Mouse (Mus musculus) liver, postnatal 0 days (tissue): Measurements from ENCODE around the gene Iqcg. TPM values are rescaled to one million over a fixed set of nuclear protein-coding genes. Genes with fewer than 3 reads are reported as not detected.
A peak's percentile ranks its signal among the peaks of the same experiment; 100 is the strongest.

Source experiments
- ATAC-seq: fragments of 200-750 bp; cut with Nextera tagmentation; 2 replicates; pipeline ENCODE4 v1.8.0; 2017; ENCODE audit warnings: mild to moderate bottlenecking, moderate library complexity
- DNase-seq: peaks from one replicate; pipeline ENCODE4 v3.0.0-alpha.2; 2016
- H3K27ac ChIP-seq: fragments of 300-500 bp; sonication (generic); 2 replicates; pipeline ENCODE4 v1.5.1; 2014; ENCODE audit warnings: antibody characterized with exemption, moderate library complexity, mild to moderate bottlenecking, low read depth
- H3K27me3 ChIP-seq: fragments of 300-500 bp; sonication (generic); 2 replicates; pipeline ENCODE4 v1.6.1; 2014; ENCODE audit warnings: low read length, control low read depth, mixed read lengths; ENCODE audit not compliant: insufficient read depth
- H3K36me3 ChIP-seq: fragments of 300-500 bp; sonication (generic); replicated peaks from 2 replicates; pipeline ENCODE4 v1.6.1; 2014; ENCODE audit warnings: mild to moderate bottlenecking, control low read depth, low read length, moderate library complexity, mixed read lengths; ENCODE audit not compliant: insufficient read depth
- H3K4me1 ChIP-seq: fragments of 300-500 bp; sonication (generic); 2 replicates; pipeline ENCODE4 v1.6.1; 2014; ENCODE audit warnings: antibody characterized with exemption, mild to moderate bottlenecking, control low read depth; ENCODE audit not compliant: insufficient read depth
- H3K4me2 ChIP-seq: fragments of 300-500 bp; sonication (generic); 2 replicates; pipeline ENCODE4 v1.6.1; 2014; ENCODE audit warnings: low read depth, mild to moderate bottlenecking, low read length, moderate library complexity, mixed read lengths
- H3K4me3 ChIP-seq: fragments of 300-500 bp; sonication (generic); 2 replicates; pipeline ENCODE4 v1.5.1; 2014; ENCODE audit warnings: low read depth, low read length
- H3K9ac ChIP-seq: fragments of 300-500 bp; sonication (generic); replicated peaks from 2 replicates; pipeline ENCODE4 v1.6.1; 2014; ENCODE audit warnings: mild to moderate bottlenecking, moderate library complexity
- H3K9me3 ChIP-seq: fragments of 300-500 bp; sonication (generic); 2 replicates; pipeline ENCODE4 v1.6.1; 2016; ENCODE audit warnings: mild to moderate bottlenecking, control low read depth, low read length, mixed read lengths
- CTCF ChIP-seq: sonication (generic); IDR thresholded peaks from 2 replicates; pipeline ENCODE4 v1.5.1; 2016; ENCODE audit warnings: antibody characterized with exemption, low read depth
- EP300 ChIP-seq: IDR thresholded peaks from 2 replicates; pipeline ENCODE4 v1.6.1; 2016; ENCODE audit warnings: antibody characterized with exemption, low read depth, mild to moderate bottlenecking
- WGBS: fragments of 180-500 bp; shearing (Covaris S2); extraction: QIAGEN DNeasy Blood & Tissue Kit; methylation state at CpG from one replicate; pipeline ENCODE4 v1.1.7; 2014; ENCODE audit not compliant: insufficient replicate concordance; 5-methylcytosine and 5-hydroxymethylcytosine counted together
- polyA plus RNA-seq: library from polyadenylated mRNA; unstranded; fragments of >200 nt; fragmentation: Nextera tagmentation; extraction: Ambion mirVana; gene quantifications from 2 replicates; pipeline ENCODE4 v1.2.1, GENCODE M21; 2015

Gene Iqcg
- polyA plus RNA-seq, 1 experiment from 2014 or later, result 0.95 TPM

DNA sequence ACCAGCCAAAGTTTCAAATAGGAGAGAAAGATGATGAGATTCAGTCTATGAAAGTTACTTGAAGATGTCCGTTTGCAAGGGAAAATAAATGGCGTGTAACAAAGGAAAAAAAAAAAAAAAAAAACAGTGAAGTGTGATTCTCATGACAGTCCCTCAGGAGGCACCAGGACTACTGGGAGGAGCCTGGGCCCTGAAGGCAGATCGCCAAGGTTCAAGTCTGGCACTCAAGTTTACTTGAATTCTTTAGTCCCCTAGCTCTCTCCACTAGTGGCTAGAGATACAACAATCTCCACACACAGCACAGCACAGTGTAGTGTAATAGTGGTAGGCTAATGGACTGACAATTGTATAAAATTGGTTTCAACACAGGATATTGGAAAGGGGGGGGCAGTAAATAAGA is 34.6 kb downstream of the Iqcg start:
- no peaks in the 10 kb centered on the region for H3K27me3 ChIP-seq
- H3K4me1 ChIP-seq, result no peaks in the 10 kb centered on the region
- no peak overlapping the region for H3K4me3 ChIP-seq
- H3K4me2 ChIP-seq, result no peak overlapping the region
- DNase-seq (no peak), ATAC-seq (no peak)
- H3K9me3 ChIP-seq, result no peaks in the 10 kb centered on the region
- H3K36me3 ChIP-seq, result no peaks in the 10 kb centered on the region
- no peak overlapping the region for H3K27ac ChIP-seq
- H3K9ac ChIP-seq, result no peak overlapping the region
- TF ChIP-seq EP300, result no peak
- TF ChIP-seq CTCF, result no peak
- 68% methylated on average over 3 of the region's 3 CpGs for WGBS

- TF ChIP-seq EP300, result no peak
- no peak for TF ChIP-seq CTCF
- peak; percentile 58; the same call in 1 of the 2 replicates for ATAC-seq
- H3K4me2 ChIP-seq, result peak overlapping the region; percentile 53
- H3K36me3 ChIP-seq, result peaks cover 8% of the 10 kb centered on the region
- 55% methylated on average over 21 of the region's 21 CpGs for WGBS
- H3K27me3 ChIP-seq, result no peaks in the 10 kb centered on the region
- no peaks in the 10 kb centered on the region for H3K4me1 ChIP-seq
- H3K27ac ChIP-seq, result peak overlapping the region; percentile 29
- H3K4me3 ChIP-seq, result peak overlapping the region; percentile 8; the same call in 1 of the 2 replicates
- no peak for DNase-seq
- H3K9me3 ChIP-seq, result no peaks in the 10 kb centered on the region
- peak overlapping the region; percentile 41; the same call in 1 of the 2 replicates for H3K9ac ChIP-seq
Observed at GRCm38 (mm10) chr16:33019117-33019770, 36.8 kb downstream of the Iqcg start.

DNA sequence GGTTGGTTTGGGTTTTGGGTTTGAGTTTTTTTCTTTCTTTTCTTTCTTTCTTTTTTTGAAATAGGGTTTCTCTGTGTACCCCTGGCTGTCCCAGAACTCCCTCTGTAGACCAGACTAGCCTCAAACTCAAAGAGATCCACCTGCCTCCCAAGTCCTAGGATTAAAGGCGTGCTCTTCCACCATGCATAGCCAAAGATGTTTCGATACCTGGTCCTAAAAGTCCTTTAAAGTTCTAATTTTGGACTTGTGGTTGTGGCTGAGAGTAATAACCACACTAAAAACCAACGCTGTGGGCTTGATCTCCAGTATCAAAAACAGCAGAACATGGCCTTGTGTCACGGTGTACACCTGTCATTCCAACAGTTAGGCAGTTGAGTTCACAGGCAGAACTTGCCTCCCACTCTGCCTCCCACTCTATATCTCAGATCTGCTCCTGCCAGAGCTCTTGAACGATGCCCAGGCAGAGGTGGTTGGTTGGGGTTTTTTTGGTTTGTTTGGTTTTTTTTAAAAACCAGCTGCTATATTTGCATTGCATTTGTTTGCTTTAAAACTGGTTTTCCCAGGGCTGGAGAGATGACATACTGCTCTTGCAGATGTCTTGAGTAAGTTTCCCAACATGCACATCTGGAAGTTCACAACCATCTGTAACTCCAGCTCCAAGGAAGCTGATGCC is 38.2 kb downstream of the Iqcg start:
- H3K27me3 ChIP-seq, result no peaks in the 10 kb centered on the region
- no peak overlapping the region for H3K4me3 ChIP-seq
- H3K9ac ChIP-seq, result no peak overlapping the region
- no peaks in the 10 kb centered on the region for H3K9me3 ChIP-seq
- no peaks in the 10 kb centered on the region for H3K4me1 ChIP-seq
- H3K27ac ChIP-seq, result no peak overlapping the region
- 60% methylated on average over 5 of the region's 5 CpGs for WGBS
- no peak overlapping the region for H3K4me2 ChIP-seq
- peaks cover 22% of the 10 kb centered on the region for H3K36me3 ChIP-seq
- ATAC-seq, result no peak
- DNase-seq, result no peak
- TF ChIP-seq CTCF (no peak), EP300 (no peak)

GRCm38 (mm10) chr16:33015986-33016385 is 40.0 kb downstream of the Iqcg start:
- H3K27me3 ChIP-seq, result no peaks in the 10 kb centered on the region
- TF ChIP-seq CTCF, result no peak
- no peak for TF ChIP-seq EP300
- no peak overlapping the region for H3K4me2 ChIP-seq
- DNase-seq, result no peak
- no peak for ATAC-seq
- no peak overlapping the region for H3K4me3 ChIP-seq
- H3K9me3 ChIP-seq, result no peaks in the 10 kb centered on the region
- 76% methylated on average over 2 of the region's 2 CpGs for WGBS
- peaks cover 27% of the 10 kb centered on the region for H3K36me3 ChIP-seq
- no peak overlapping the region for H3K9ac ChIP-seq
- H3K4me1 ChIP-seq, result no peaks in the 10 kb centered on the region
- no peak overlapping the region for H3K27ac ChIP-seq

GRCm38 (mm10) chr16:33015396-33015907 is 40.6 kb downstream of the Iqcg start:
- 81% methylated on average over 3 of the region's 3 CpGs for WGBS
- no peak overlapping the region for H3K27ac ChIP-seq
- ATAC-seq (no peak), DNase-seq (no peak)
- H3K27me3 ChIP-seq, result no peaks in the 10 kb centered on the region
- no peak overlapping the region for H3K4me3 ChIP-seq
- no peaks in the 10 kb centered on the region for H3K9me3 ChIP-seq
- TF ChIP-seq EP300 (no peak), CTCF (no peak)
- H3K4me1 ChIP-seq, result no peaks in the 10 kb centered on the region
- peaks cover 30% of the 10 kb centered on the region for H3K36me3 ChIP-seq
- no peak overlapping the region for H3K4me2 ChIP-seq
- no peak overlapping the region for H3K9ac ChIP-seq

- no peak for DNase-seq
- H3K9me3 ChIP-seq, result no peaks in the 10 kb centered on the region
- ATAC-seq, result no peak
- no peak for TF ChIP-seq EP300
- TF ChIP-seq CTCF, result no peak
- no peaks in the 10 kb centered on the region for H3K4me1 ChIP-seq
- H3K4me3 ChIP-seq, result no peak overlapping the region
- WGBS, result 83% methylated on average over 1 of the region's 1 CpGs
- no peaks in the 10 kb centered on the region for H3K27me3 ChIP-seq
- H3K27ac ChIP-seq, result no peak overlapping the region
- H3K9ac ChIP-seq, result no peak overlapping the region
- H3K4me2 ChIP-seq, result no peak overlapping the region
- peaks cover 34% of the 10 kb centered on the region for H3K36me3 ChIP-seq
Observed at GRCm38 (mm10) chr16:33014921-33015320, 41.1 kb downstream of the Iqcg start.
